Mouse (Mus musculus): ENCODE data around the gene Sgsm3.

The Sgsm3 gene

GRCm38 (mm10) chr15:80981176-80981575 is 3.6 kb downstream of the Sgsm3 start:
- no peak for DNase-seq (ENCODE audit: low read depth)

- DNase-seq (ENCODE audit: low read depth), result no peak
Measured at GRCm38 (mm10) chr15:80983264-80983663, 5.7 kb downstream of the Sgsm3 start.

- no peak for DNase-seq (ENCODE audit: low read depth)
Measured at GRCm38 (mm10) chr15:80988331-80988730, 10.8 kb downstream of the Sgsm3 start.

GRCm38 (mm10) chr15:80989712-80990111 is 12.1 kb downstream of the Sgsm3 start:
- DNase-seq (ENCODE audit: low read depth), result no peak

GRCm38 (mm10) chr15:80994959-80995358 is 17.4 kb downstream of the Sgsm3 start:
- no peak for DNase-seq (ENCODE audit: low read depth)

GRCm38 (mm10) chr15:80996090-80996835 is 18.7 kb downstream of the Sgsm3 start:
- DNase-seq (ENCODE audit: low read depth), result no peak

- no peak for DNase-seq (ENCODE audit: low read depth)
Measured at GRCm38 (mm10) chr15:80997077-80997476, 19.5 kb downstream of the Sgsm3 start.

- no peak for DNase-seq (ENCODE audit: low read depth)
Measured at GRCm38 (mm10) chr15:81000419-81001138, 23.0 kb downstream of the Sgsm3 start.

GRCm38 (mm10) chr15:81006127-81006735 is 28.7 kb downstream of the Sgsm3 start:
- no peak for DNase-seq (ENCODE audit: low read depth)

GRCm38 (mm10) chr15:81007339-81007738 is 29.8 kb downstream of the Sgsm3 start:
- no peak for DNase-seq (ENCODE audit: low read depth)

- DNase-seq (ENCODE audit: low read depth), result no peak
Measured at GRCm38 (mm10) chr15:81007905-81008304, 30.3 kb downstream of the Sgsm3 start.

- DNase-seq (ENCODE audit: low read depth), result no peak
Measured at GRCm38 (mm10) chr15:81008689-81009123, 31.1 kb downstream of the Sgsm3 start.

- DNase-seq (ENCODE audit: low read depth), result no peak
Measured at GRCm38 (mm10) chr15:81010114-81010513, 32.5 kb downstream of the Sgsm3 start.

GRCm38 (mm10) chr15:81011523-81011922 is 34.0 kb downstream of the Sgsm3 start:
- no peak for DNase-seq (ENCODE audit: low read depth)

GRCm38 (mm10) chr15:81012359-81012758 is 34.8 kb downstream of the Sgsm3 start:
- DNase-seq (ENCODE audit: low read depth), result no peak

GRCm38 (mm10) chr15:81013186-81013585 is 35.6 kb downstream of the Sgsm3 start:
- no peak for DNase-seq (ENCODE audit: low read depth)

GRCm38 (mm10) chr15:81015068-81015744 is 37.6 kb downstream of the Sgsm3 start:
- DNase-seq (ENCODE audit: low read depth), result no peak

- DNase-seq (ENCODE audit: low read depth), result no peak
Measured at GRCm38 (mm10) chr15:81016488-81016887, 38.9 kb downstream of the Sgsm3 start.

GRCm38 (mm10) chr15:81017308-81017707 is 39.7 kb downstream of the Sgsm3 start:
- no peak for DNase-seq (ENCODE audit: low read depth)

GRCm38 (mm10) chr15:81021377-81021776 is 43.8 kb downstream of the Sgsm3 start:
- peak; percentile 70 for DNase-seq (ENCODE audit: low read depth)

- no peak for DNase-seq (ENCODE audit: low read depth)
Measured at GRCm38 (mm10) chr15:81022437-81022836, 44.9 kb downstream of the Sgsm3 start.

- no peak for DNase-seq (ENCODE audit: low read depth)
Measured at GRCm38 (mm10) chr15:81023842-81024241, 46.3 kb downstream of the Sgsm3 start.
